10 mouse cellular contexts compared by ENCODE assay signal in genomic region chr2:173426191-173427065, GRCm38 (mm10).
A peak's percentile ranks its signal among the peaks of the same experiment; 100 is the strongest.
DNase-seq lines count a peak whose midpoint lies in the region; ATAC-seq and TF ChIP-seq lines count a peak whose summit lies in the region.
"Had no signal": no experiment of that assay in that cellular context is flagged by ENCODE, and none has a peak within 500 bp of the region (broad histone marks: within the 10 kb centered on the region; RNA-seq: fewer than 3 reads in every experiment).

No protein-coding gene starts in this region.

- H3K9ac ChIP-seq in lung, postnatal 0 days (replicated peaks; ENCODE audit: low read depth): no peak overlapping the region
- H3K9ac ChIP-seq in forebrain, embryonic 16.5 days (replicated peaks; ENCODE audit: low read depth, low read length): no peak overlapping the region
- H3K9ac ChIP-seq in liver, embryonic 11.5 days (ENCODE audit: low read depth, low read length): no peak overlapping the region
- H3K9ac ChIP-seq: heart, embryonic 13.5 days; neural tube, embryonic 12.5 days had no signal

- no peaks in the 10 kb centered on the region for H3K4me1 ChIP-seq in lung, postnatal 0 days (ENCODE audit: insufficient read depth, low read depth, low read length)
- no peaks in the 10 kb centered on the region for H3K4me1 ChIP-seq in forebrain, embryonic 16.5 days (replicated peaks; ENCODE audit: control insufficient read depth, insufficient read depth, low read length)
- peaks cover 3% of the 10 kb centered on the region; the same call in 1 of the 2 replicates for H3K4me1 ChIP-seq in liver, embryonic 11.5 days (replicated peaks; ENCODE audit: control insufficient read depth, insufficient read depth, low read length)

- no peak for TF ChIP-seq EP300 in lung, postnatal 0 days (IDR thresholded peaks at IDR 0.05)

- no peak for TF ChIP-seq CTCF in lung, postnatal 0 days (IDR thresholded peaks at IDR 0.05)

- H3K36me3 ChIP-seq in lung, postnatal 0 days (ENCODE audit: insufficient read depth, low read length): no peaks in the 10 kb centered on the region
- no peaks in the 10 kb centered on the region for H3K36me3 ChIP-seq in forebrain, embryonic 16.5 days (ENCODE audit: control insufficient read depth, insufficient read depth)
- no peaks in the 10 kb centered on the region for H3K36me3 ChIP-seq in liver, embryonic 11.5 days (ENCODE audit: control insufficient read depth, insufficient read depth, low read length)
- H3K36me3 ChIP-seq: heart, embryonic 13.5 days; neural tube, embryonic 12.5 days had no signal

- H3K4me2 ChIP-seq in lung, postnatal 0 days (replicated peaks; ENCODE audit: low read depth, low read length): no peak overlapping the region
- H3K4me2 ChIP-seq in forebrain, embryonic 16.5 days (ENCODE audit: low read length): no peak overlapping the region
- H3K4me2 ChIP-seq in liver, embryonic 11.5 days: no peak overlapping the region
- H3K4me2 ChIP-seq: heart, embryonic 13.5 days; neural tube, embryonic 12.5 days had no signal

- H3K27me3 ChIP-seq in lung, postnatal 0 days (replicated peaks; ENCODE audit: insufficient read depth, low read length): no peaks in the 10 kb centered on the region
- no peaks in the 10 kb centered on the region for H3K27me3 ChIP-seq in forebrain, embryonic 16.5 days (replicated peaks; ENCODE audit: control insufficient read depth, insufficient read depth, low read length)
- no peaks in the 10 kb centered on the region for H3K27me3 ChIP-seq in liver, embryonic 11.5 days (replicated peaks; ENCODE audit: control insufficient read depth, insufficient read depth, low read length)
- H3K27me3 ChIP-seq: heart, embryonic 13.5 days; neural tube, embryonic 12.5 days had no signal

- no peak for DNase-seq in lung, postnatal 0 days (ENCODE audit: low spot score)
- DNase-seq in lung, postnatal 4 days: no peak
- no peak for DNase-seq in liver, embryonic 11.5 days (ENCODE audit: low spot score)
- DNase-seq in thymus, postnatal 0 days (ENCODE audit: low spot score): peak; percentile 62
- DNase-seq in urinary bladder, adult 18-20 months (ENCODE audit: low spot score in 2 of 2): no peak
- no peak for DNase-seq in spleen, adult 18-20 months

- peak; percentile 67 for ATAC-seq in lung, postnatal 0 days
- ATAC-seq in forebrain, embryonic 16.5 days: peak; percentile 61
- ATAC-seq in liver, embryonic 11.5 days (replicated peaks; ENCODE audit: low FRiP score): peak; percentile 67

- H3K27ac ChIP-seq in lung, postnatal 0 days (ENCODE audit: low read length): no peak overlapping the region
- H3K27ac ChIP-seq in forebrain, embryonic 16.5 days (ENCODE audit: low read length): no peak overlapping the region
- H3K27ac ChIP-seq in liver, embryonic 11.5 days (ENCODE audit: low read depth, low read length): no peak overlapping the region
- H3K27ac ChIP-seq: heart, embryonic 13.5 days; neural tube, embryonic 12.5 days had no signal

- 57% methylated on average over 16 of the region's 16 CpGs for WGBS in lung, postnatal 0 days
- WGBS in forebrain, embryonic 16.5 days: 42% methylated on average over 16 of the region's 16 CpGs
- 59% methylated on average over 16 of the region's 16 CpGs for WGBS in liver, embryonic 11.5 days

- H3K9me3 ChIP-seq in lung, postnatal 0 days (ENCODE audit: low read length): no peaks in the 10 kb centered on the region
- no peaks in the 10 kb centered on the region for H3K9me3 ChIP-seq in forebrain, embryonic 16.5 days (ENCODE audit: control insufficient read depth, low read length)
- no peaks in the 10 kb centered on the region for H3K9me3 ChIP-seq in liver, embryonic 11.5 days (ENCODE audit: control insufficient read depth, low read length)
- H3K9me3 ChIP-seq: heart, embryonic 13.5 days; neural tube, embryonic 12.5 days had no signal

- no peak overlapping the region for H3K4me3 ChIP-seq in lung, postnatal 0 days (ENCODE audit: low read depth, low read length)
- H3K4me3 ChIP-seq in forebrain, embryonic 16.5 days (replicated peaks; ENCODE audit: low read length): no peak overlapping the region
- H3K4me3 ChIP-seq in liver, embryonic 11.5 days (ENCODE audit: low read depth, low read length): no peak overlapping the region
- H3K4me3 ChIP-seq: erythroblast, embryonic 14.5 days; heart, embryonic 13.5 days; neural tube, embryonic 12.5 days had no signal
